In genomic region chr4:132076480-132077405, GRCm38 (mm10) we compare ENCODE assay signal across 9 mouse cellular contexts. TPM values are rescaled to one million over a fixed set of nuclear protein-coding genes. Genes with fewer than 3 reads are reported as not detected.
DNase-seq lines count a peak whose midpoint lies in the region; ATAC-seq and TF ChIP-seq lines count a peak whose summit lies in the region.
"Had no signal": no experiment of that assay in that cellular context is flagged by ENCODE, and none has a peak within 500 bp of the region (broad histone marks: within the 10 kb centered on the region; RNA-seq: fewer than 3 reads in every experiment).

No protein-coding gene starts in this region.

- no peak for ATAC-seq in forebrain, embryonic 11.5 days (replicated peaks; ENCODE audit: low FRiP score)
- no peak for ATAC-seq in forebrain, postnatal 0 days
- peak; percentile 26; the same call in 1 of the 2 replicates for ATAC-seq in kidney, embryonic 15.5 days (replicated peaks; ENCODE audit: low FRiP score)
- ATAC-seq: Patski had no signal

- no peak for TF ChIP-seq POLR2A in bone marrow macrophage, adult 2 months (IDR thresholded peaks at IDR 0.05; ENCODE audit: borderline replicate concordance, low read depth, low read length)

- no peaks in the 10 kb centered on the region for H3K9me3 ChIP-seq in forebrain, embryonic 11.5 days (ENCODE audit: control insufficient read depth, low read length)
- no peaks in the 10 kb centered on the region for H3K9me3 ChIP-seq in forebrain, postnatal 0 days (ENCODE audit: low read length)
- no peaks in the 10 kb centered on the region for H3K9me3 ChIP-seq in kidney, embryonic 15.5 days (replicated peaks)

- no peaks in the 10 kb centered on the region for H3K36me3 ChIP-seq in forebrain, embryonic 11.5 days (ENCODE audit: control insufficient read depth, insufficient read depth, low read length)
- no peaks in the 10 kb centered on the region for H3K36me3 ChIP-seq in forebrain, postnatal 0 days (ENCODE audit: insufficient read depth)
- H3K36me3 ChIP-seq in kidney, embryonic 15.5 days, result no peaks in the 10 kb centered on the region

- H3K27me3 ChIP-seq in forebrain, embryonic 11.5 days (ENCODE audit: control insufficient read depth, insufficient read depth, low read length), result peaks cover 13% of the 10 kb centered on the region; the same call in 1 of the 2 replicates
- peaks cover 33% of the 10 kb centered on the region for H3K27me3 ChIP-seq in forebrain, postnatal 0 days (ENCODE audit: insufficient read depth, low read length)
- H3K27me3 ChIP-seq in kidney, embryonic 15.5 days, result 0 out of 2 replicates have a peak, but pooled peaks cover 6% of the 10 kb centered on the region
- H3K27me3 ChIP-seq: Patski had no signal

- TF ChIP-seq CTCF in forebrain, postnatal 0 days (IDR thresholded peaks at IDR 0.05; ENCODE audit: low read depth), result no peak
- TF ChIP-seq CTCF in bone marrow macrophage, adult 2 months (IDR thresholded peaks at IDR 0.05; ENCODE audit: low read depth, low read length), result no peak

- DNase-seq in forebrain, embryonic 11.5 days (ENCODE audit: low spot score), result peak; percentile 66
- DNase-seq in forebrain, postnatal 0 days, result no peak
- DNase-seq in 3T3-L1 (ENCODE audit: low read depth, low spot score), result peak; percentile 75
- peak; percentile 98 for DNase-seq in heart, adult 11 months
- DNase-seq in lung, postnatal 10 days, result peak; percentile 66
- DNase-seq in thymus, postnatal 36 days, result peak; percentile 22 to 44

- 20% methylated on average over 20 of the region's 20 CpGs for WGBS in forebrain, embryonic 11.5 days
- 24% methylated on average over 20 of the region's 20 CpGs for WGBS in forebrain, postnatal 0 days
- WGBS in kidney, embryonic 15.5 days, result 27% methylated on average over 20 of the region's 20 CpGs

- H3K4me3 ChIP-seq in forebrain, embryonic 11.5 days (ENCODE audit: low read depth, low read length), result no peak overlapping the region
- no peak overlapping the region for H3K4me3 ChIP-seq in forebrain, postnatal 0 days (ENCODE audit: low read depth, low read length)
- peak overlapping the region; percentile 19; the same call in 1 of the 2 replicates for H3K4me3 ChIP-seq in bone marrow macrophage, adult 2 months (ENCODE audit: insufficient read depth, low read length)
- no peak overlapping the region for H3K4me3 ChIP-seq in kidney, embryonic 15.5 days (replicated peaks)

- H3K4me2 ChIP-seq in forebrain, embryonic 11.5 days (ENCODE audit: low read depth, low read length, severe bottlenecking), result peak overlapping the region; percentile 12; the same call in 1 of the 2 replicates
- no peak overlapping the region for H3K4me2 ChIP-seq in forebrain, postnatal 0 days (ENCODE audit: low read depth)
- H3K4me2 ChIP-seq in kidney, embryonic 15.5 days, result peak overlapping the region; percentile 10

- peaks cover 6% of the 10 kb centered on the region; the same call in 1 of the 2 replicates for H3K4me1 ChIP-seq in forebrain, embryonic 11.5 days (replicated peaks; ENCODE audit: control insufficient read depth, insufficient read depth, low read length)
- no peaks in the 10 kb centered on the region for H3K4me1 ChIP-seq in forebrain, postnatal 0 days (ENCODE audit: insufficient read depth)
- H3K4me1 ChIP-seq in bone marrow macrophage, adult 2 months (ENCODE audit: control insufficient read depth, insufficient read depth, low read length), result peaks cover 43% of the 10 kb centered on the region
- H3K4me1 ChIP-seq in kidney, embryonic 15.5 days, result peaks cover 54% of the 10 kb centered on the region

- no peak overlapping the region for H3K9ac ChIP-seq in forebrain, embryonic 11.5 days (ENCODE audit: low read length)
- H3K9ac ChIP-seq in forebrain, postnatal 0 days, result no peak overlapping the region
- H3K9ac ChIP-seq in kidney, embryonic 15.5 days, result no peak overlapping the region

- H3K27ac ChIP-seq in forebrain, embryonic 11.5 days (ENCODE audit: low read depth, low read length), result peak overlapping the region; percentile 44; the same call in 1 of the 2 replicates
- H3K27ac ChIP-seq in forebrain, postnatal 0 days (ENCODE audit: low read depth, low read length), result no peak overlapping the region
- peak overlapping the region; percentile 53 for H3K27ac ChIP-seq in bone marrow macrophage, adult 2 months (ENCODE audit: insufficient read depth, low read depth, low read length)
- peak overlapping the region; percentile 73 for H3K27ac ChIP-seq in kidney, embryonic 15.5 days

RNA-seq across cellular contexts. Expression of gene Epb41, which starts 1.6 kb away (rescaled TPM):
- polyA plus RNA-seq in forebrain, embryonic 11.5 days (2014; fragmentation: Nextera tagmentation; extraction: Ambion mirVana), result 135 and 145 TPM in 2 replicates
- 65.0 and 68.3 TPM in 2 replicates for total RNA-seq in forebrain, postnatal 0 days (2014; rRNA removed)
- polyA plus RNA-seq in forebrain, postnatal 0 days (2015; fragmentation: Nextera tagmentation; extraction: Ambion mirVana), result 32.4 and 36.5 TPM in 2 replicates
- polyA plus RNA-seq in bone marrow macrophage, adult 2 months (2012; ENCODE audit: insufficient read depth, insufficient read length, missing spikeins), result 79.8 and 84.7 TPM in 2 replicates
- 65.1 and 67.1 TPM in 2 replicates for polyA plus RNA-seq in kidney, embryonic 15.5 days (2015; fragmentation: Nextera tagmentation; extraction: Ambion mirVana)

RNA-seq across cellular contexts. Expression of gene Gm10300, which starts 2.2 kb away (rescaled TPM):
- not detected in 2 replicates for polyA plus RNA-seq in forebrain, embryonic 11.5 days (2014; fragmentation: Nextera tagmentation; extraction: Ambion mirVana)
- 0.14 TPM in 1 of 2 replicates, not detected in the other for total RNA-seq in forebrain, postnatal 0 days (2014; rRNA removed)
- not detected in 2 replicates for polyA plus RNA-seq in forebrain, postnatal 0 days (2015; fragmentation: Nextera tagmentation; extraction: Ambion mirVana)
- 0.24 TPM in 1 of 2 replicates, not detected in the other for polyA plus RNA-seq in bone marrow macrophage, adult 2 months (2012; ENCODE audit: insufficient read depth, insufficient read length, missing spikeins)
- polyA plus RNA-seq in kidney, embryonic 15.5 days (2015; fragmentation: Nextera tagmentation; extraction: Ambion mirVana), result 0.09 TPM in 2 replicates
